Mouse (Mus musculus) bone marrow, adult 2 months (tissue): Measurements from ENCODE around the gene Cped1.

Experiments used
- CTCF ChIP-seq: fragments of 200-500 bp; IDR thresholded peaks from 2 replicates; pipeline ENCODE4 v1.5.1; 2011; ENCODE audit warnings: low read length, control low read depth; ENCODE audit not compliant: control insufficient read depth, insufficient read depth
- POLR2A ChIP-seq: fragments of 200-500 bp; IDR thresholded peaks from 2 replicates; pipeline ENCODE4 v1.6.1; 2011; ENCODE audit warnings: low read depth, mild to moderate bottlenecking, control low read depth, low read length, borderline replicate concordance; ENCODE audit not compliant: control insufficient read depth

- TF ChIP-seq CTCF, result no peak
- no peak for TF ChIP-seq POLR2A
These were observed 38.5 kb downstream of the Cped1 start for GRCm38 (mm10) chr6:22024168-22024567.
